Mouse (Mus musculus) kidney, postnatal 25 days (tissue): ENCODE measurements at regions not wholly inside any gene's neighbourhood (a gene's known extent, or its start where the extent isn't known, plus 50 kb on each side); places are given as distances from the start of the nearest gene placed in this dataset.

ENCODE experiments used
- DNase-seq, 2 experiments: peaks; one replicate each; pipeline ENCODE4 v3.0.0; 2021; ENCODE audit warnings: mixed read lengths in 2 of 2

- no peak for DNase-seq
Measured at GRCm38 (mm10) chr16:21362663-21363367, 60.1 kb upstream of the Vps8 start.

DNA sequence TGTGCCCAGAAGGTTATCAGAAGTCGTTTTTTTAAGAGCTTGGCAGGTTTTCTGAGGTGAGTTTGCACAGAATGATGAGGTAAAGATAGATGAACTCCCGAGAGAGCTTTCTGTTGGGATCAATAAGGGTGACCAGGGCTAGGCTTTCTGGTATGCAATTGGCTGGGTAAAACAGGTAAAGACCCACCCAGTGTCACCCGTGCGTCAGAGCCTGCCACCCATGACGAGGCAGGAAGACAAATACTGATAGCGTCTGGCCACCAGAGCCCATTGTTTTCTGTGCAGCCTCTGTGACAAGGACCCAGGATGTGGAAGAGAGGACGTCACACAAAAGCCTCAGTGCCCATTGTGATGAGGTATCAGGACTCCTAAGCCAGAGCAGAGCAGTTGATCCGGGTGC, 58.0 kb upstream of the Vps8 start:
- no peak for DNase-seq

GRCm38 (mm10) chr16:21367449-21367848, 55.5 kb upstream of the Vps8 start:
- peak; percentile 38 to 50 for DNase-seq

GRCm38 (mm10) chr16:21368821-21369220, 54.1 kb upstream of the Vps8 start:
- no peak for DNase-seq

- DNase-seq: no peak
Measured at GRCm38 (mm10) chr16:21369569-21370512, 53.1 kb upstream of the Vps8 start.
